Mouse (Mus musculus) liver, embryonic 14.5 days (tissue): ENCODE measurements around the gene Olfr1110.
"Not testable (repeated sequence)": the region's sequence is repeated elsewhere in the genome, so short reads cannot be mapped to it uniquely, and the experiment has no call there.

ENCODE experiments used
- CTCF ChIP-seq: IDR thresholded peaks from 2 replicates; pipeline ENCODE4 v1.5.1; 2016; ENCODE audit warnings: antibody characterized with exemption, low read depth, control low read depth
- EP300 ChIP-seq: IDR thresholded peaks from 2 replicates; pipeline ENCODE4 v1.6.1; 2016; ENCODE audit warnings: antibody characterized with exemption, low read depth

DNA sequence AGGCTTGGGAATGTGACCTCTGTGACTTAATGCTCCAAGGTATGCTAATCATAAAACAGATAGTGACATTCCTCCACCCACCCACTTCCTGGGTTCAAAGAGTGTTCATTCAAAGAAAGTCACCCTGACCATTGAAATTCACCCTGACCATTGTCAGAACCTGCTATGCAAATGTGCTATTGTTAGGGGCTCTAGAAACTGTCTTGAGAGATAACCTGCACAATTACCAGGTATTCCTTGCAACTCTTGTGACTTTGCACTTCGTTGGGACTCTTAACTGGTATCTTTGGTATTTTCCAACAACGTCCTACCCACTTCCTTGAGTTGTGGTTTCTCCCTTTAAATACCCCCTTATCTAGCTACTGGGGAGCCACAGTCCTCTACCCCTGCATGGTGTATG, 27.6 kb upstream of the Olfr1110 start:
- not testable (repeated sequence) for TF ChIP-seq EP300, CTCF
